Mouse (Mus musculus): ENCODE results near the gene Mycbp2.

DNA sequence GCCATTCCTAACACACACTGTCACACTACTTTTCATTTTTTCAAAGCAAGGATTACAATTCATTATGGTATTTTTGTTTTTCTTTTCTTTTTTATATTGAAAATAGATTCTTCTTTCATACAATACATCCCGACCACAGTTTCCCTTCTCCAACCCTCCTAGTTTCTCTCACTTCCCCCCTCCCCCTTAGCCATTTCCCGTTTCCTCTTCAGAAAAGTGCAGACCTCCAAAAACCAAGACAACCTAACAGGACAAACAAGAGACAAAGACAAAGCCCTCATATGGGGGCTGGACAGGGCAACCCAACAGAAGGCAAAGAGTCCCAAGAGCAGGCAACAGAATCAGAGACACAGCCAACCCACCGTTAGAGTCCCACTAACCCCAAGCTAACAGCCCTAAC, 160.0 kb downstream of the Mycbp2 start:
- no peak for TF ChIP-seq CTCF (IDR thresholded peaks at IDR 0.05; ENCODE audit: control insufficient read depth, insufficient read depth, insufficient read length)
- no peak for TF ChIP-seq MAX (IDR thresholded peaks at IDR 0.05)
- no peak for TF ChIP-seq CEBPB (IDR thresholded peaks at IDR 0.05; ENCODE audit: low read depth)
